Mouse (Mus musculus) v-Abl transformed pro-B cells (cell line): ENCODE measurements around the gene Grap2.

ENCODE experiments used
- in situ Hi-C, 2 experiments: fragments of 400-800 bp; cut with MboI; formaldehyde crosslinking; loops; one replicate each; pipeline ENCODE4 v1.15.1; 2025; ENCODE audit not compliant: unreplicated experiment in 2 of 2

Gene Grap2

GRCm38 (mm10) chr15:80630711-80631110 lies 58.3 kb downstream of the Grap2 start:
- in situ Hi-C loops, result loop anchor here (5.0 to 25.0 kb wide), 4 partner anchors 67 to 366 kb away; partner anchors contain the start of gene Rps19bp1 (in 1 of the 2)

DNA sequence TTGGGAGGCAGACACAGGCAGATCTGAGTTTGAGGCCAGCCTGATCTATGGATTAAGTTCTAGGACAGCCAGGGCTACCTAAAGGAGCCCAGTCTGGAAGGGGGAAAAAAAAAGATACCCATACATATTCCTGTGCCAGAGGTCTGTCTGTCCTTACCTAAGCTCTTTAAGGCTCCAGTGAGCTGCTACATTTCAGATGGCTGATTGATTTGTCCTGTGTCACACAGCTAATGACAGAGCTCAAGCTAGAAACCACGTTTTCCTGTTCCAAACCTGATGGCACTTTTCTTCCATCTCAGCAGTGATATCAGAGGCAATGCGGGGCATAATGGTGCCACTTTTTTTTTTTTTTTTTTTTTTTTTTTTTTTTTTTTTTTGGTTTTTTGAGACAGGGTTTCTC lies 58.9 kb downstream of the Grap2 start:
- in situ Hi-C loops, result loop anchor here (5.0 to 25.0 kb wide), 4 partner anchors 66 to 367 kb away; partner anchors contain the start of gene Rps19bp1 (in 1 of the 2)

GRCm38 (mm10) chr15:80632280-80632893 lies 60.0 kb downstream of the Grap2 start:
- in situ Hi-C loops, result loop anchor here (5.0 to 25.0 kb wide), 4 partner anchors 65 to 368 kb away; partner anchors contain the start of gene Rps19bp1 (in 1 of the 2)

- in situ Hi-C loops, result loop anchor here (5.0 to 25.0 kb wide), 4 partner anchors 63 to 370 kb away; partner anchors contain the start of gene Rps19bp1 (in 1 of the 2)
Measured at GRCm38 (mm10) chr15:80634391-80635193, 62.2 kb downstream of the Grap2 start.

DNA sequence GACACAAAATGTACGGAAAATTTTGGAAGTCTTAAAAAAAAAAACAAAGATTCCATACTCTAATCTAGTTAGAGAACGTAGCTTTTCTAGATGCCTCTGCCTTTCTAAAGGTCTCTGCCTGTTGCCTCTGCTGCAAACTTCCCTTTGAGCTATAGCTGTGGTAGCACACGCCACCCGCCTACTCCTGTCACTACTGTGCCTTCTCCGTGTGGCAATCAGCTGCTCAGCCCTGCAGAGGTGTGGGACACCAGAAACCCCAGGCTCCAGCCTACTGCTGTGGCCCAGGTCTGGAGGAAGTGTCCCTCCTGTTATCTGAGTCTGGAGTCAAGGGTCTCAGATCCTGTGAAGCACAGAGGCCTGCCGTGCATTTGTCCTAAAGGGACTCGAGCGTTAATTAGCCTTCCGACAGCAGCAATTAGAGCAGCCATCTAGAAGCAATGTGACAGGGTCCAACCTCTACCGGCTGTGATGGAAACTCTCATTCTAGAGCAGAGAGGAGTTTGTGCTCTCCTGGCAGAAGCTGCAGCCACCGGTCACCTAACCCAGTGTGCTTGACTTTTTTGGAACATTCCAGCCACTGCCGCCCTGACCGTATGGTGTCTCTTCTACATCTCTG lies 64.5 kb downstream of the Grap2 start:
- in situ Hi-C loops, result loop anchor here in 1 of 2 experiments (10.0 to 25.0 kb wide), 2 partner anchors 150 to 372 kb away; partner anchors contain the start of gene Rps19bp1

- in situ Hi-C loops, result loop anchor here in 1 of 2 experiments (10.0 to 25.0 kb wide), 2 partner anchors 148 to 374 kb away; partner anchors contain the start of gene Rps19bp1
Measured at GRCm38 (mm10) chr15:80639071-80639702, 66.8 kb downstream of the Grap2 start.

DNA sequence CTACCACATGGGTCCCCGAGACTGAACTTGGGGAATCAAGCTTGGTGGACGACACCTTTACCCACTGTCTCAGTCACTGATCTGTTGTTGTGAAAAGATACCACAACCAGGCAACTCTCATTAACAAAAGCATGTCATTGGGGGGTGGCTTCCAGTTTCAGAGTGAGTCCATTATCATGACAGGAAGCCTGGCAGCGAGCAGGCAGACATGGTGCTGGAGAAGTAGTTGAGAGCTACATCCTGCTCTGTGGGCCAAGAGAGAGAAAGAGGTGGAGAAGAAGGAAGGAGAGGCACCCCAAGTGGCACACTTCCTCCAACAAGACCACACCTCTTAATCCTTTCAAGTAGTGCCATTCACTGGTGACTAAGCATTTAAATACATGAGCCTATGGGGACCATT lies 67.5 kb downstream of the Grap2 start:
- in situ Hi-C loops, result loop anchor here (5.0 to 25.0 kb wide), 3 partner anchors 37 to 375 kb away; partner anchors contain the start of gene Rps19bp1 (in 1 of the 2)

GRCm38 (mm10) chr15:80641702-80642435 lies 69.5 kb downstream of the Grap2 start:
- in situ Hi-C loops, result loop anchor here (5.0 to 25.0 kb wide), 2 partner anchors 35 to 145 kb away; no protein-coding TSS in a partner anchor

- in situ Hi-C loops, result loop anchor here in 1 of 2 experiments (25.0 kb wide), 1 partner anchor 142 kb away; no protein-coding TSS in a partner anchor
Measured at GRCm38 (mm10) chr15:80645006-80645797, 72.8 kb downstream of the Grap2 start.

GRCm38 (mm10) chr15:80648977-80649606 lies 76.7 kb downstream of the Grap2 start:
- in situ Hi-C loops, result loop anchor here in 1 of 2 experiments (25.0 kb wide), 1 partner anchor 138 kb away; no protein-coding TSS in a partner anchor

DNA sequence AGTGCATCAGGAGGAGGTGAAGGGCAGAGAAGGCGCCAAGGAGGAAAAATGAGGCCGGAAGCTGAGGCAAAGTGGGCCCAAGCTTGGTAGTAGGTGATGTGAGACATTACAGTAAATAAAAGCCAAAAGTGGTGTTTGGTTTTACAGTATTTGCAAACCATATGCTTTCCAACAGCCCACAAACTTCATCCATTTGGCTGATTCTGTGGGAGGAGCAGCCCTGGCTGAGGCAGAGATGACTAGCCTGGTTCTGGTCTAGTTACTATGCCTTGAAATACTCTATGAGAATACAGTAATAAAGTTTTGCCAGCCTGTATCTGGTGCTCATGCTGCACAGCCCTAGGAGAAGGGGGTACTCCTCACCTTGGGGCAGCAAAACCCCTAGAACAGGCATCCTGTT lies 78.0 kb downstream of the Grap2 start:
- in situ Hi-C loops, result no loop called here

DNA sequence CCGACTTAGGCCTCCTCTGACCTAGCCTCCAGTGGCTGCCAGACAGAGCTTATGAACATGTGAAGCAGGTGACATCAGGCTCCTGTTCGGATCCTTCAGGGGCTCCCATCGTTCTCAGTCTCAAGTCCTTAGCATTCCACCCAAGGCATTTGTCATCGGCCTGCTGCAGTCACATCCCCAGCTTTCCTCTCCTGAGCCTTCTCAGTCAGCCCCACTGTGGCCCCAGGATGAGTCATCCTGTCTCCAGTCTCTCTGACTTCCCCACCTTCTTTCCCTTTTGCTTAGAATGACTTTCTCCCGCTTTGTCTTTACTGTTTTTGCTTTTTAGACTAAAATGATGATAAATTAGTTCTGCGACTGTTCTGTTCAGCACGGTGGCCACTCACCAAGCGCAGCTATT lies 81.5 kb downstream of the Grap2 start:
- in situ Hi-C loops, result no loop called here

GRCm38 (mm10) chr15:80658815-80659471 lies 86.5 kb downstream of the Grap2 start:
- in situ Hi-C loops, result no loop called here

DNA sequence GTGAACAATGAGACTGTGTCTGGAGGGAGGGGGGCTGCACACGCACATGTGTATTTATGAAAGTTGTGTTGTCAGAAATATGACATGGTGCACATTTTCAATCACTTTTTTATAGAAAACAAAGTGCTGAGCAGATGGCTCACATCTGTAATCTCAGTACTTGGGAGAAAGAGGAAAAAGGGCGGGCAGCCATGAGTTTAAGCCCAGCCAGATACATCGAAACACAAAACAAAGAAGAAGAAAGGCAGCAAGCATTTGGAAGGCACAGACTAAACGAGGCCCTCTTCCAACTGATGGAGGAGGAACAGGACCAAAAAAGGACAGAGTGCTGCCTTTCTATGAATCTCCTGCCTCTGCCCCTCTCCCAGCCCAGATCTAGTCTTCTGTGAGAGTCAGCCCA lies 88.6 kb downstream of the Grap2 start:
- in situ Hi-C loops, result no loop called here

GRCm38 (mm10) chr15:80664444-80664843 lies 92.0 kb downstream of the Grap2 start:
- in situ Hi-C loops, result no loop called here

- in situ Hi-C loops, result no loop called here
Measured at GRCm38 (mm10) chr15:80671295-80672252, 99.2 kb downstream of the Grap2 start, which contains the start of gene Fam83f. Gene Fam83f, plus strand, starts transcription at chr15:80671847.
